Mouse (Mus musculus) liver, adult 2 months (tissue): ENCODE data around the gene Ptprb. TPM values are rescaled to one million over a fixed set of nuclear protein-coding genes. Genes with fewer than 3 reads are reported as not detected.

ENCODE experiments used
- DNase-seq: peaks from one replicate; pipeline ENCODE4 v3.0.0-alpha.2; 2011; ENCODE audit warnings: low read depth, low spot score; ENCODE audit errors: extremely low read depth
- H3K27ac ChIP-seq: fragments of 200-500 bp; replicated peaks from 2 replicates; pipeline ENCODE4 v1.5.1; 2012; ENCODE audit warnings: low read depth, mild to moderate bottlenecking, control low read depth, inconsistent platforms, low read length; ENCODE audit not compliant: insufficient read depth
- H3K27me3 ChIP-seq: fragments of 200-500 bp; 2 replicates; pipeline ENCODE4 v1.6.1; 2012; ENCODE audit warnings: mild to moderate bottlenecking, moderate library complexity, low read length, inconsistent platforms; ENCODE audit not compliant: control insufficient read depth, insufficient read depth
- H3K36me3 ChIP-seq: fragments of 200-500 bp; 2 replicates; pipeline ENCODE4 v1.6.1; 2012; ENCODE audit warnings: low read length, inconsistent platforms; ENCODE audit not compliant: control insufficient read depth, insufficient read depth
- H3K4me1 ChIP-seq: fragments of 200-500 bp; 2 replicates; pipeline ENCODE4 v1.6.1; 2011; ENCODE audit warnings: low read length; ENCODE audit not compliant: control insufficient read depth, insufficient read depth
- H3K4me3 ChIP-seq: fragments of 200-500 bp; 2 replicates; pipeline ENCODE4 v1.5.1; 2011; ENCODE audit warnings: low read depth, mild to moderate bottlenecking, control low read depth, low read length, moderate library complexity; ENCODE audit not compliant: insufficient read depth
- H3K79me2 ChIP-seq: fragments of 200-500 bp; 2 replicates; pipeline ENCODE4 v1.6.1; 2012; ENCODE audit warnings: inconsistent platforms, mild to moderate bottlenecking, low read length, moderate library complexity; ENCODE audit not compliant: control insufficient read depth, insufficient read depth
- H3K9ac ChIP-seq: fragments of 200-500 bp; 2 replicates; pipeline ENCODE4 v1.6.1; 2012; ENCODE audit warnings: low read depth, mild to moderate bottlenecking, control low read depth, inconsistent platforms, low read length
- CTCF ChIP-seq: fragments of 200-500 bp; IDR thresholded peaks from 2 replicates; pipeline ENCODE4 v1.5.1; 2011; ENCODE audit warnings: low read depth, low read length, control low read depth
- POLR2A ChIP-seq: fragments of 200-500 bp; IDR thresholded peaks from 2 replicates; pipeline ENCODE4 v1.6.1; 2011; ENCODE audit warnings: low read length, control low read depth; ENCODE audit not compliant: insufficient read depth; ENCODE audit errors: extremely low read depth
- WGBS: fragments of 180-500 bp; shearing (Covaris S2); methylation state at CpG from one replicate; pipeline ENCODE4 v1.1.7; 2018; 5-methylcytosine and 5-hydroxymethylcytosine counted together
- polyA plus RNA-seq: library from polyadenylated mRNA; depleted of rRNA; stranded (reverse); fragments of >200 nt; gene quantifications from 2 replicates; pipeline ENCODE4 v1.2.3, GENCODE M21; 2012; rRNA removed
- total RNA-seq: library from RNA; depleted of rRNA; stranded (reverse); fragments of >200 nt; gene quantifications from 2 replicates; pipeline ENCODE4 v1.2.3, GENCODE M21; 2014; rRNA removed

Ptprb gene
- total and polyA plus RNA-seq, 2 experiments: 5.9 to 39.8 TPM

DNA sequence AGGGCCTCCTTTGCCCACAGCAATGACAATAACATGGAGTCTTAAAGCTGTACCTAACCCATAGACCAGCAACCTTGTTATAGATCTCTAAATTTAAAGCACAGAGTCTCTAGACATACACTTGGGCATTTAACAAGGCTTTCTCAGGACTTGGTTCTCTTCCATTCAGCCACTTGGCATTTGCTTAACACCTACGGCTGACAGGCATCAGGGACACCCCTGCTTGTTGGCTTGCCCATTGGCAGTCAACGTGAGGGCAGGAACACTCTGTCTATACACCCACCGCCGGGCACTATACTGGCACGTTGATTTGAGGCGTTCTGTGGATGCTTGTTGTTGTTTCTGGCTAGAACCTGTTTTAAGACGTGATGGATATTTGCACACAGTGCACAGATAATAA, 157.1 kb downstream of the Ptprb start:
- no peak for TF ChIP-seq CTCF
- no peak for TF ChIP-seq POLR2A
- H3K27ac ChIP-seq: no peak overlapping the region
- H3K4me3 ChIP-seq: no peak overlapping the region
- H3K27me3 ChIP-seq: no peaks in the 10 kb centered on the region
- no peaks in the 10 kb centered on the region for H3K4me1 ChIP-seq
- H3K79me2 ChIP-seq: no peaks in the 10 kb centered on the region
- no peaks in the 10 kb centered on the region for H3K36me3 ChIP-seq
- DNase-seq: no peak
- 89% methylated on average over 7 of the region's 7 CpGs for WGBS
- H3K9ac ChIP-seq: no peak overlapping the region

DNA sequence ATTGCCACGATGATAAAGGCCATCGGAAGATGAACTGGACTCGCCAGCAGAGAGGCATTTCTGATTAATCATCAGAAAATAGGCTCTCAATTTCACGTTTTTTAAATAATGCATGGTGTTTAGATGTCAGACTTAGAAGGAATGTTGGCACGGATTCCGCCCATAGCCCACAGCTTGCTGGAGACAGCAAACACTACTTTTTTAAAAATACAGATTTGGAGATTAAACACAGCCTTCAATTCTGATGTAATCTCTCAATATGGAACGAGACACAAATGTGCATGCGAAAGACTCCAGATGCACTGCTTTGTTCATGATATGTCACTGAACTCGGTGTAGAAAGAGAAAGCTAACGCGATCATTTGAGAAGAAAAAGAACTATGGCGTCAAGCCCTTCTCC, 160.1 kb downstream of the Ptprb start:
- WGBS: 88% methylated on average over 12 of the region's 12 CpGs
- Histone ChIP-seq H3K79me2 (no peaks in the 10 kb centered on the region), H3K27ac (no peak overlapping the region), H3K4me1 (no peaks in the 10 kb centered on the region), H3K27me3 (no peaks in the 10 kb centered on the region), H3K36me3 (no peaks in the 10 kb centered on the region), H3K4me3 (no peak overlapping the region), H3K9ac (no peak overlapping the region)
- TF ChIP-seq CTCF (no peak), POLR2A (no peak)
- no peak for DNase-seq

Other genes starting within 250 kb of the Ptprb start
- gene 4933416C03Rik, start 161.6 kb upstream of the Ptprb start, total RNA-seq: not detected in 2 replicates
- not detected in 2 replicates for gene 4933416C03Rik, start 161.6 kb upstream of the Ptprb start, polyA plus RNA-seq
- 0.18 TPM in 1 of 2 replicates, not detected in the other for gene Kcnmb4, start 198.4 kb downstream of the Ptprb start, total RNA-seq
- gene Kcnmb4, start 198.4 kb downstream of the Ptprb start, polyA plus RNA-seq: 0.06 TPM in 1 of 2 replicates, not detected in the other